Mouse (Mus musculus): ENCODE data around the gene Pdpk1. TPM values are rescaled to one million over a fixed set of nuclear protein-coding genes. Genes with fewer than 3 reads are reported as not detected.

Gene Pdpk1
- polyA plus RNA-seq, 1 experiment from 2014 or later = 31.4 TPM

GRCm38 (mm10) chr17:24056636-24057625 is 93.8 kb downstream of the Pdpk1 start:
- peaks cover 87% of the 10 kb centered on the region for H3K36me3 ChIP-seq
- 80% methylated on average over 14 of the region's 14 CpGs for WGBS (ENCODE audit: insufficient replicate concordance)

GRCm38 (mm10) chr17:24049008-24049407 is 101.7 kb downstream of the Pdpk1 start:
- peaks cover 66% of the 10 kb centered on the region for H3K36me3 ChIP-seq
- 90% methylated on average over 8 of the region's 8 CpGs for WGBS (ENCODE audit: insufficient replicate concordance)

More at GRCm38 (mm10) chr17:24056636-24057625, 93.8 kb downstream of the Pdpk1 start:
- Histone ChIP-seq H3K9me3 (replicated peaks) (no peaks in the 10 kb centered on the region), H3K27ac (no peak overlapping the region), H3K4me2 (no peak overlapping the region), H3K4me3 (no peak overlapping the region), H3K27me3 (replicated peaks) (no peaks in the 10 kb centered on the region), H3K9ac (no peak overlapping the region), H3K4me1 (no peaks in the 10 kb centered on the region)
- ATAC-seq = no peak

GRCm38 (mm10) chr17:24048053-24048452 is 102.7 kb downstream of the Pdpk1 start:
- Histone ChIP-seq H3K27me3 (replicated peaks) (no peaks in the 10 kb centered on the region), H3K9me3 (replicated peaks) (no peaks in the 10 kb centered on the region), H3K36me3 (peaks cover 56% of the 10 kb centered on the region), H3K4me3 (no peak overlapping the region), H3K27ac (no peak overlapping the region), H3K4me2 (no peak overlapping the region), H3K9ac (no peak overlapping the region), H3K4me1 (no peaks in the 10 kb centered on the region)
- 78% methylated on average over 5 of the region's 5 CpGs for WGBS (ENCODE audit: insufficient replicate concordance)
- no peak for ATAC-seq

More at GRCm38 (mm10) chr17:24049008-24049407, 101.7 kb downstream of the Pdpk1 start:
- ATAC-seq = no peak
- Histone ChIP-seq H3K27ac (no peak overlapping the region), H3K4me1 (no peaks in the 10 kb centered on the region), H3K4me3 (no peak overlapping the region), H3K4me2 (no peak overlapping the region), H3K9ac (no peak overlapping the region), H3K9me3 (replicated peaks) (no peaks in the 10 kb centered on the region), H3K27me3 (replicated peaks) (no peaks in the 10 kb centered on the region)

- 34% methylated on average over 5 of the region's 5 CpGs for WGBS (ENCODE audit: insufficient replicate concordance)
- H3K4me2 ChIP-seq = no peak overlapping the region
- no peaks in the 10 kb centered on the region for H3K27me3 ChIP-seq (replicated peaks)
- H3K4me1 ChIP-seq = no peaks in the 10 kb centered on the region
- no peak overlapping the region for H3K9ac ChIP-seq
- H3K27ac ChIP-seq = no peak overlapping the region
- ATAC-seq = no peak
- H3K36me3 ChIP-seq = peaks cover 39% of the 10 kb centered on the region
- H3K4me3 ChIP-seq = no peak overlapping the region
- no peaks in the 10 kb centered on the region for H3K9me3 ChIP-seq (replicated peaks)
Observed at GRCm38 (mm10) chr17:24046026-24046425, 104.7 kb downstream of the Pdpk1 start.

DNA sequence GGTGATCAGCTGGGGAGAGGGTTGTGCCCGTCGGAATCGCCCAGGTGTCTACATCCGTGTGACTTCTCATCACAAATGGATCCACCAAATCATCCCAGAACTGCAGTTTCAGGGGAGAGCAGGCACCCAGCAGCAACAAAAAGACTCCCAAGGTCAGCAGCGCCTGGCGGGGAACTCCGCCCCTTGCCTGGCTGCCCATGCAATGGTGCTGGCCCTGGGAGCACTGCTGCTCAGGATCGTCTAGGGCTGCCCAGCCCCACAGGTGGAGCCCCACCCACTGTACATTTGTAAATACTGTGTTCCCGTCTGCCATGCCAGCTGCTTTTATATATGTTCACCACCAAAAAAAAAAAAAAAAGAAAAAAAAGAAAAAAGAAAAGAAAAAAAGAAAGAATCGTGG is 105.1 kb downstream of the Pdpk1 start:
- Histone ChIP-seq H3K36me3 (peaks cover 35% of the 10 kb centered on the region), H3K27me3 (replicated peaks) (no peaks in the 10 kb centered on the region), H3K9me3 (replicated peaks) (no peaks in the 10 kb centered on the region), H3K27ac (no peak overlapping the region), H3K4me3 (no peak overlapping the region), H3K9ac (no peak overlapping the region), H3K4me2 (no peak overlapping the region), H3K4me1 (no peaks in the 10 kb centered on the region)
- WGBS (ENCODE audit: insufficient replicate concordance) = 69% methylated on average over 10 of the region's 10 CpGs
- ATAC-seq = no peak

DNA sequence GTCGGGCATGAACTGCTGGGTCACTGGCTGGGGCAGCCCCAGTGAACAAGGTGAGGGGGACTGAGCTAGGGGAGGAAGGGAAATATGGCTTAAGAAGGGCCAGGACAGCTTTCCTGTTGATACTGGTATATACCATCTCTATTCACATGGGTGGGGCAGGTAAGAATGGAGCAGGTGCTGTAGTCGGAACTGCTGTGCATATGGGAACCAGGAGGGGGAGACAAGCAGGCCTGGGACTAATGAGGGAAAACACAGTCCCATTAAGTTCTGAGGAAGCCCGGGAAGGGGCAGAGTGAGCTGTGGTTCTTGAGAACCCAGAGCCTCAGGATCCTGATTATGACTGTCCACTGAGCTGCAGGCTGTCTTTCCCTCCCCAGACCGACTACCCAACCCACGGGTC is 106.2 kb downstream of the Pdpk1 start:
- Histone ChIP-seq H3K4me3 (no peak overlapping the region), H3K4me1 (no peaks in the 10 kb centered on the region), H3K36me3 (peaks cover 26% of the 10 kb centered on the region), H3K27ac (no peak overlapping the region), H3K4me2 (no peak overlapping the region), H3K9me3 (replicated peaks) (no peaks in the 10 kb centered on the region), H3K27me3 (replicated peaks) (no peaks in the 10 kb centered on the region), H3K9ac (no peak overlapping the region)
- 58% methylated on average over 5 of the region's 5 CpGs for WGBS (ENCODE audit: insufficient replicate concordance)
- no peak for ATAC-seq

DNA sequence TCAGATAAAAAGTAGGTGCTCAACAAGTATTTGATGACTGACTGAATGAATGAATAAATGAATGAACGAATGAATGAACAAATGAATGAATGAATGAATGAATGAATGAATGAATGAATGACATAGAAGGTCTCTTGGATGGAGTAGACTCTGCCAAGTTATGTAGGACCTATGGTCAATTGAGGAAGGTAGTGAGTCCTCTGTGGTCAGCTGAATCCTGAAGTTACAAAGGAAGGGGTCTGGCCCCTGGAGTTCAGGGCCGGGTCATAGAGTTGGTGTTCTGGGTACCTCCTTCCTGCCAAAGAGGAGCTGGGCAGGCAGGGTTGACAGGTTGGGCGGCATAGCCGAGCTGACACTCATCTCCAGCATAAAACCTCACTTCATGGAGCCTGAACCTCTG is 112.9 kb downstream of the Pdpk1 start, which contains the start of gene Prss27:
Prss27 (plus strand) TSS at position 301 of the 400 bp plus-strand sequence.
- H3K4me3 ChIP-seq = no peak within 1 kb of the TSS
- no peak for ATAC-seq
- no peak within 1 kb of the TSS for H3K4me2 ChIP-seq
- H3K9ac ChIP-seq = no peak within 1 kb of the TSS
- no peaks in the 10 kb centered on the region for H3K36me3 ChIP-seq
- H3K9me3 ChIP-seq (replicated peaks) = no peaks in the 10 kb centered on the region
- no peaks in the 10 kb centered on the region for H3K27me3 ChIP-seq (replicated peaks)
- no peak within 1 kb of the TSS for H3K27ac ChIP-seq
- WGBS (ENCODE audit: insufficient replicate concordance) = 29% methylated on average over 4 of the region's 4 CpGs
- H3K4me1 ChIP-seq = no peaks in the 10 kb centered on the region

- no peaks in the 10 kb centered on the region for H3K9me3 ChIP-seq (replicated peaks)
- WGBS (ENCODE audit: insufficient replicate concordance) = 37% methylated on average over 13 of the region's 13 CpGs
- no peaks in the 10 kb centered on the region for H3K36me3 ChIP-seq
- H3K27ac ChIP-seq = no peak overlapping the region
- H3K4me1 ChIP-seq = no peaks in the 10 kb centered on the region
- H3K4me2 ChIP-seq = no peak overlapping the region
- H3K4me3 ChIP-seq = no peak overlapping the region
- 0 out of 2 replicates have a peak, but pooled peaks have one; percentile 24 for ATAC-seq
- no peak overlapping the region for H3K9ac ChIP-seq
- no peaks in the 10 kb centered on the region for H3K27me3 ChIP-seq (replicated peaks)
Observed at GRCm38 (mm10) chr17:24037360-24037759, 113.4 kb downstream of the Pdpk1 start.

DNA sequence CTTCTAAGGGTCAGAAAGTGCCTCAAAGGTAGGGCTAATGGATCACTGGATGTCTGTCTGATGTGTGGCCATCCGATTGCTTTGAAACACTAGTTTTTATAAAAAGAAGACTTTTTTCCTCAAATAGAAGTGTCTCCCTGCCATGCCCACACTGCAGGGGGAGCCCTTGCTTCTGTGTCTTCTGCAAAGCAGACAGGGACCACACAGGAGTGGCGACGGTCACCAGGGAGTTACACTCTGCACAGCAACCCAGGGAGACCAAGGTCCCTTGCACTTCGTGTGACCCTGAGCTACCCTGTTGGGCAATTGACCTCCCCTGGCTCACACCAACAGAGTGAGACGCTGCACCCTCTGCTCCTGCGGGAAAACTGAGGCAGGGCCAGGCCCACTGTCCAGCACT is 113.8 kb downstream of the Pdpk1 start:
- Histone ChIP-seq H3K4me2 (no peak overlapping the region), H3K4me1 (no peaks in the 10 kb centered on the region), H3K9me3 (replicated peaks) (no peaks in the 10 kb centered on the region), H3K27ac (no peak overlapping the region), H3K9ac (no peak overlapping the region), H3K36me3 (no peaks in the 10 kb centered on the region), H3K27me3 (replicated peaks) (no peaks in the 10 kb centered on the region), H3K4me3 (no peak overlapping the region)
- 0 out of 2 replicates have a peak, but pooled peaks have one; percentile 27 for ATAC-seq
- 41% methylated on average over 6 of the region's 6 CpGs for WGBS (ENCODE audit: insufficient replicate concordance)

DNA sequence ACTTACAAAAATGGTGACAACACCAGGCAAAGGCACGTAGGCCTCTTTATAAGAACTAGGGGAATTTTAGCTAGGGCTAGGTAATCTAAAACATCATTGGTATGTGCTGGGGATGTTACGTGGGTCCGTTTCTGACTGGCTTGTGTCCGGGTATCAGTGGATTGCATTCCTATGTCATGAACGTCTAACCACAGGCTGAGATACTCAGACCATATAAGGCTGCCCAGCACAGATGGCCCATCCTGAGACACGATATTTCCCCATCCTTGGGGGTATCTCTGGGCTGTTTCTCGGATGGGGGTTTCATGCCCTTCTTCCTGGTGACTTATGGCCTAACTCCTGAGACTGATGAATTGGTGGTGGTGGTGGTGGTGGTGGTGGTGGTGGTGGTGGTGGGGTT is 115.6 kb downstream of the Pdpk1 start:
- 0 out of 2 replicates have a peak, but pooled peaks cover 1% of the 10 kb centered on the region for H3K27me3 ChIP-seq (replicated peaks)
- no peaks in the 10 kb centered on the region for H3K4me1 ChIP-seq
- ATAC-seq = no peak
- H3K9ac ChIP-seq = no peak overlapping the region
- H3K9me3 ChIP-seq (replicated peaks) = no peaks in the 10 kb centered on the region
- no peak overlapping the region for H3K4me3 ChIP-seq
- H3K4me2 ChIP-seq = no peak overlapping the region
- H3K27ac ChIP-seq = no peak overlapping the region
- H3K36me3 ChIP-seq = no peaks in the 10 kb centered on the region
- WGBS (ENCODE audit: insufficient replicate concordance) = 53% methylated on average over 7 of the region's 7 CpGs

GRCm38 (mm10) chr17:24030551-24030950 is 120.2 kb downstream of the Pdpk1 start:
- no peak overlapping the region for H3K9ac ChIP-seq
- H3K4me1 ChIP-seq = no peaks in the 10 kb centered on the region
- 0 out of 2 replicates have a peak, but pooled peaks cover 13% of the 10 kb centered on the region for H3K27me3 ChIP-seq (replicated peaks)
- no peak for ATAC-seq
- H3K27ac ChIP-seq = no peak overlapping the region
- no peaks in the 10 kb centered on the region for H3K9me3 ChIP-seq (replicated peaks)
- no peak overlapping the region for H3K4me2 ChIP-seq
- H3K36me3 ChIP-seq = no peaks in the 10 kb centered on the region
- no peak overlapping the region for H3K4me3 ChIP-seq
- 59% methylated on average over 17 of the region's 22 CpGs for WGBS (ENCODE audit: insufficient replicate concordance)

- no peak for ATAC-seq
- 62% methylated on average over 7 of the region's 7 CpGs for WGBS (ENCODE audit: insufficient replicate concordance)
Observed at GRCm38 (mm10) chr17:24029477-24029876, 121.2 kb downstream of the Pdpk1 start.

More at GRCm38 (mm10) chr17:24029477-24029876, 121.2 kb downstream of the Pdpk1 start:
- no peaks in the 10 kb centered on the region for H3K36me3 ChIP-seq
- no peak overlapping the region for H3K4me3 ChIP-seq
- 0 out of 2 replicates have a peak, but pooled peaks cover 13% of the 10 kb centered on the region for H3K27me3 ChIP-seq (replicated peaks)
- no peaks in the 10 kb centered on the region for H3K4me1 ChIP-seq
- no peaks in the 10 kb centered on the region for H3K9me3 ChIP-seq (replicated peaks)
- H3K4me2 ChIP-seq = no peak overlapping the region
- H3K9ac ChIP-seq = no peak overlapping the region
- H3K27ac ChIP-seq = no peak overlapping the region

Data from liver, embryonic 12.5 days (tissue).